Mouse (Mus musculus) neural tube, embryonic 13.5 days (tissue): ENCODE measurements around the gene Tas2r123. TPM values are rescaled to one million over a fixed set of nuclear protein-coding genes. Genes with fewer than 3 reads are reported as not detected.

Source experiments
- ATAC-seq: fragments of 200-750 bp; cut with Nextera tagmentation; 2 replicates; pipeline ENCODE4 v1.8.0; 2017; ENCODE audit warnings: low read depth, mild to moderate bottlenecking, moderate TSS enrichment, moderate library complexity
- H3K27ac ChIP-seq: fragments of 300-500 bp; sonication (generic); replicated peaks from 2 replicates; pipeline ENCODE4 v1.5.1; 2015; ENCODE audit warnings: moderate library complexity, mild to moderate bottlenecking, inconsistent platforms
- H3K27me3 ChIP-seq: fragments of 300-500 bp; sonication (generic); 2 replicates; pipeline ENCODE4 v1.6.1; 2015; ENCODE audit warnings: mild to moderate bottlenecking, inconsistent platforms
- H3K36me3 ChIP-seq: fragments of 300-500 bp; sonication (generic); 2 replicates; pipeline ENCODE4 v1.6.1; 2015; ENCODE audit warnings: mild to moderate bottlenecking, inconsistent platforms
- H3K4me1 ChIP-seq: fragments of 300-500 bp; sonication (generic); replicated peaks from 2 replicates; pipeline ENCODE4 v1.6.1; 2015; ENCODE audit warnings: inconsistent platforms
- H3K4me2 ChIP-seq: fragments of 300-500 bp; sonication (generic); 2 replicates; pipeline ENCODE4 v1.6.1; 2015; ENCODE audit warnings: inconsistent platforms, mild to moderate bottlenecking, moderate library complexity
- H3K4me3 ChIP-seq: fragments of 300-500 bp; sonication (generic); 2 replicates; pipeline ENCODE4 v1.5.1; 2015; ENCODE audit warnings: mild to moderate bottlenecking, inconsistent platforms
- H3K9ac ChIP-seq: fragments of 300-500 bp; sonication (generic); 2 replicates; pipeline ENCODE4 v1.6.1; 2015; ENCODE audit warnings: moderate library complexity, mild to moderate bottlenecking, inconsistent platforms
- H3K9me3 ChIP-seq: fragments of 300-500 bp; sonication (generic); 2 replicates; pipeline ENCODE4 v1.6.1; 2016; ENCODE audit warnings: inconsistent platforms
- WGBS: fragments of 180-500 bp; shearing (Covaris S2); methylation state at CpG from one replicate; pipeline ENCODE4 v1.1.7; 2015; 5-methylcytosine and 5-hydroxymethylcytosine counted together
- polyA plus RNA-seq: library from polyadenylated mRNA; unstranded; fragments of >200 nt; fragmentation: Nextera tagmentation; extraction: Ambion mirVana; gene quantifications from 2 replicates; pipeline ENCODE4 v1.2.1, GENCODE M21; 2015

Tas2r123 gene
- not detected in 2 replicates for polyA plus RNA-seq

DNA sequence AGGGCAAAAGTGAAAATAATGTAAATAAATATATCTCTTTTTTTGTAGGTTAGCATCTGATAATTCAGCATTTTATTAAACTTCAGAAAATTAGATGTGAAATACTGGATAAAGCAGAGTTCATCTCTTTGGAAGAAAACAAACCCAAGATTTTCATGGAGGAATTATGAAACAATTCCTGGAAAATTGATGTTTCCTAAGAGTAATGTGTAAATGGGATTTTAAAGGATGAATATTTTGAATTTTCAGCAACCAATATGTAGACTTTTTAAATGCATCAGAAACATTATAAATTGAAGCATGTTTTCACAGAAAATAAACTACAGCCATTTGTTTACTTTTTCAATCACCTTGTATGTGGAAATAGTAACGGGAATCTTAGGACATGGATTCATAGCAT lies at the start of gene Tas2r123:
Tas2r123 (plus strand) TSS at position 301 of the 400 bp plus-strand sequence.
- H3K36me3 ChIP-seq: no peaks in the 10 kb centered on the region
- no peaks in the 10 kb centered on the region for H3K9me3 ChIP-seq
- H3K4me2 ChIP-seq: no peak within 1 kb of the TSS
- no peak within 1 kb of the TSS for H3K9ac ChIP-seq
- H3K27me3 ChIP-seq: no peaks in the 10 kb centered on the region
- no peak within 1 kb of the TSS for H3K4me3 ChIP-seq
- no peak within 1 kb of the TSS for H3K27ac ChIP-seq
- WGBS: 87% methylated on average over 1 of the region's 1 CpGs
- H3K4me1 ChIP-seq: no peaks in the 10 kb centered on the region
- ATAC-seq: no peak

DNA sequence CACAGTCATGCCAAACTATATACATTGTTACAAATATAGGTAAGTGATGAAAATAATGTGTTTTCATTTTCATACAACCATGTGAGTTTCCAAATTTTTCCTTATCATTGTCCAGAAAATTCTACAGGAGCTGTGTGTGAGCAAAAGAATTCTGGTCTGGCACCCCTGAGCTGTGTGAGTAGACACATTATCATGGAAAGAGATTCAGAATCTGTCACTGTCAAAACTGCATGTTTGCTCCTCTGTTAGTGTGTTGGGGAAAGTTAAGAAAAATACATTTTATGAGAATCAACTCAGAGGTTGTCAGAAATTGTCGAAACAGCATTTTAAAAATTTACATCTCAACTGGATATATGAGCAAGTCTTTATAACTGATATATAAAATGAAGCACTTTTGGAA lies 44.4 kb upstream of the Tas2r123 start, which contains the start of gene Tas2r117:
Tas2r117 (plus strand) TSS at position 301 of the 400 bp plus-strand sequence.
- no peak for ATAC-seq
- Histone ChIP-seq H3K4me2 (no peak within 1 kb of the TSS), H3K27me3 (no peaks in the 10 kb centered on the region), H3K27ac (no peak within 1 kb of the TSS), H3K9me3 (no peaks in the 10 kb centered on the region), H3K4me1 (no peaks in the 10 kb centered on the region), H3K36me3 (no peaks in the 10 kb centered on the region), H3K9ac (no peak within 1 kb of the TSS), H3K4me3 (no peak within 1 kb of the TSS)
- WGBS: 91% methylated on average over 1 of the region's 1 CpGs

DNA sequence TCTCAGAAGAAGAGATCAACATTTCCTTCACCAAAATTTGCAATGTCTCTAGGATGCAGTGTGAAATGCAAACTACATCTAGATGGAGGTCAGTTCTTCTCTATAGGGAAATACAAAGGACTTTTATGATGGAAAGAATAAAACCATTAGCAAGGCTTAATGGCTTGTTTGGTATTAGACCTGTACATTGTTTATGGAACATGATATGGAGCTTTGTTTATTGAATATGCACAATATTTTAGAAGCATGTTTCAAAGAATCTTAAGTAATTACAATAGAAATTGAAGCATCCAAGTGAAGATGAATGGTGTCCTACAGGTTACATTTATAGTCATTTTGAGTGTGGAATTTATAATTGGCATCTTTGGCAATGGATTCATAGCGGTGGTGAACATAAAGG lies 8.2 kb downstream of the Tas2r123 start, which contains the start of gene Tas2r116:
Tas2r116 (plus strand) TSS at position 301 of the 400 bp plus-strand sequence.
- H3K27me3 ChIP-seq: no peaks in the 10 kb centered on the region
- no peak for ATAC-seq
- 80% methylated on average over 1 of the region's 1 CpGs for WGBS
- no peaks in the 10 kb centered on the region for H3K9me3 ChIP-seq
- H3K9ac ChIP-seq: no peak within 1 kb of the TSS
- H3K36me3 ChIP-seq: no peaks in the 10 kb centered on the region
- no peak within 1 kb of the TSS for H3K27ac ChIP-seq
- no peaks in the 10 kb centered on the region for H3K4me1 ChIP-seq
- no peak within 1 kb of the TSS for H3K4me2 ChIP-seq
- no peak within 1 kb of the TSS for H3K4me3 ChIP-seq

DNA sequence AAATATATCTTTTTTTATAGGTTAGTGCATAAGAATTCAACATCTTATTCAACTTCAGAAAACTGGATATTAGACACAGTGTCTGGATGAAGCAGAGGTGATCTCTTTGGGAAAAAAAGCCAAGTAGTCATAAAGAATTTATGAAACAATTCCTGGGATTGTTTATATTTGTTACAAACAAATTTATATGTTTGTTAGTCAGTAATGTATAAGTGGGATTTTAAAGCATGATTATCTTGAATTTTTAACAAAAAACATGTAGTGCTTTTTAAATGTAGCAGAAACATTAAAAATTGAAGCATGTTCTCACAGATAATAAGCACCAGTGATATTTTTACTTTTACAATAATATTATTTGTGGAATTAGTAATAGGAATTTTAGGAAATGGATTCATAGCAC lies 20.8 kb downstream of the Tas2r123 start, which contains the start of gene Tas2r110:
Tas2r110 (plus strand) TSS at position 301 of the 400 bp plus-strand sequence.
- H3K9me3 ChIP-seq: no peaks in the 10 kb centered on the region
- no peak within 1 kb of the TSS for H3K9ac ChIP-seq
- ATAC-seq: no peak
- H3K27me3 ChIP-seq: no peaks in the 10 kb centered on the region
- H3K4me2 ChIP-seq: no peak within 1 kb of the TSS
- H3K27ac ChIP-seq: no peak within 1 kb of the TSS
- no peaks in the 10 kb centered on the region for H3K36me3 ChIP-seq
- H3K4me1 ChIP-seq: no peaks in the 10 kb centered on the region
- H3K4me3 ChIP-seq: no peak within 1 kb of the TSS

DNA sequence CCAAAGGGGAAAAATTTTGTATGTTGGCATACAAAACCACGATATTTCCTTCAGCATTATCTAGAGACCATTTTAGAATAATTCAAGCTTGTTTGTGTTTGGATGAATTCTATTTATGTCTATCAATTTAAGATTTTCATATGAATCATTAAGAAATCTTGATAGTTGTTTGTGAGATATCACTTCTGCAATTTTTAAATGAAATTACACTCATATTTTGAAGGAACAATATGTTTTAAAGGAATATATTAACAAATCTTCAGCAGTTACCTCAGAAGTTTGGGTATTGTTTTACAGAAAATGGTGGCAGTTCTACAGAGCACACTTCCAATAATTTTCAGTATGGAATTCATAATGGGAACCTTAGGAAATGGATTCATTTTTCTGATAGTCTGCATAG lies 45.8 kb downstream of the Tas2r123 start, which contains the start of gene Tas2r113:
Tas2r113 (plus strand) TSS at position 301 of the 400 bp plus-strand sequence.
- Histone ChIP-seq H3K4me3 (no peak within 1 kb of the TSS), H3K36me3 (no peaks in the 10 kb centered on the region), H3K4me1 (no peaks in the 10 kb centered on the region), H3K27ac (no peak within 1 kb of the TSS), H3K9ac (no peak within 1 kb of the TSS), H3K9me3 (no peaks in the 10 kb centered on the region), H3K4me2 (no peak within 1 kb of the TSS), H3K27me3 (no peaks in the 10 kb centered on the region)
- ATAC-seq: no peak
- 67% methylated on average over 1 of the region's 1 CpGs for WGBS

Other genes with a start within 250 kb of the Tas2r123 start
- gene A630073D07Rik, start 195.6 kb upstream of the Tas2r123 start, polyA plus RNA-seq: not detected in 2 replicates
- gene Tas2r120, start 190.2 kb upstream of the Tas2r123 start, polyA plus RNA-seq: not detected in 2 replicates
- gene Tas2r121, start 146.1 kb upstream of the Tas2r123 start, polyA plus RNA-seq: not detected in 2 replicates
- not detected in 2 replicates for gene Tas2r122, start 135.2 kb upstream of the Tas2r123 start, polyA plus RNA-seq
- not detected in 2 replicates for gene Tas2r115, start 109.1 kb upstream of the Tas2r123 start, polyA plus RNA-seq
- not detected in 2 replicates for gene Tas2r124, start 92.4 kb upstream of the Tas2r123 start, polyA plus RNA-seq
- not detected in 2 replicates for gene Tas2r102, start 85.0 kb upstream of the Tas2r123 start, polyA plus RNA-seq
- not detected in 2 replicates for gene Tas2r136, start 69.0 kb upstream of the Tas2r123 start, polyA plus RNA-seq
- not detected in 2 replicates for gene Tas2r117, start 44.3 kb upstream of the Tas2r123 start, polyA plus RNA-seq
- not detected in 2 replicates for gene Tas2r116, start 8.3 kb downstream of the Tas2r123 start, polyA plus RNA-seq
- not detected in 2 replicates for gene Tas2r110, start 20.9 kb downstream of the Tas2r123 start, polyA plus RNA-seq
- gene Tas2r113, start 45.9 kb downstream of the Tas2r123 start, polyA plus RNA-seq: not detected in 2 replicates
- gene Tas2r125, start 62.5 kb downstream of the Tas2r123 start, polyA plus RNA-seq: 0.49 TPM in 1 of 2 replicates, not detected in the other
- not detected in 2 replicates for gene Tas2r129, start 104.0 kb downstream of the Tas2r123 start, polyA plus RNA-seq
- gene Tas2r131, start 110.8 kb downstream of the Tas2r123 start, polyA plus RNA-seq: not detected in 2 replicates
- not detected in 2 replicates for gene Tas2r109, start 133.8 kb downstream of the Tas2r123 start, polyA plus RNA-seq
- gene Tas2r103, start 190.0 kb downstream of the Tas2r123 start, polyA plus RNA-seq: not detected in 2 replicates
- not detected in 2 replicates for gene Tas2r140, start 208.7 kb downstream of the Tas2r123 start, polyA plus RNA-seq